25 mouse cellular contexts compared by ENCODE assay signal in the genomic region with DNA sequence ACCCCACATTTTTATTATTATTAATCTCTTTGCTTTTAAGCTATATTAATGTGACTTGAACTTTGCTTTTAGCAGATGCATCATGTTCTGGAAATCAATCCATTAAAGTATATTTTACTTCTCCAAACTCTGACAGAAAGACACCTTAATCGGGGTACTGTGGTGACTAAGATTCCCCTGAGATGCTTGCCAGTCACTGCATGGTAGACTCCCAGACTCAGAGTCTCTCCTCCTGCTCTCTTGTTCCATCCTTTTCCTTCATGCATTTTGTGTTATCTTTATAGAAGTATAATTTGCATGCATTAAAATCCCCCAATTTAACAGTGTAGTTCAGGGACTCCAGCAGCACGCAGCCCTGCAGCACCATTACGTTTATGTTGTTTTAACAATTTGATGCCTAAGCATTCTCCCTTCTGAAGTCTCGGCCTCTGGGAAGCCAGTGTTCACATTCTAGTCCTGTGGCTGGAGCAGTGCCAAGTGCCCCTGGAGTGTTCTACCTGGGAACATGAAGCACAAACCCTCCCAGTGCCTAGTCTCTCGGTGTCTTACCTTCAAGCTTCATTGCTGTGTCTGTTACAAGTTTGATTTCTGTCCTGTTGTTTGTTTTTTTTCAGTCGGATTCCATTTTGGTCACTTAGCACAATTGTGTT.
A peak's percentile ranks its signal among the peaks of the same experiment; 100 is the strongest.
DNase-seq lines count a peak whose midpoint lies in the region; ATAC-seq and TF ChIP-seq lines count a peak whose summit lies in the region.
"Had no signal": no experiment of that assay in that cellular context is flagged by ENCODE, and none has a peak within 500 bp of the region (broad histone marks: within the 10 kb centered on the region; RNA-seq: fewer than 3 reads in every experiment).

No protein-coding gene starts in this region.

- no peaks in the 10 kb centered on the region for H3K27me3 ChIP-seq in kidney, postnatal 0 days (ENCODE audit: insufficient read depth, low read length)
- H3K27me3 ChIP-seq: embryonic facial prominence, embryonic 13.5 days; heart, embryonic 13.5 days; hindbrain, embryonic 12.5 days; hindbrain, embryonic 15.5 days had no signal

- no peak for TF ChIP-seq CTCF in kidney, postnatal 0 days (IDR thresholded peaks at IDR 0.05; ENCODE audit: low read depth)
- no peak for TF ChIP-seq CTCF in brain, embryonic 14.5 days (IDR thresholded peaks at IDR 0.05; ENCODE audit: borderline replicate concordance, extremely low read depth, insufficient read depth, insufficient read length)

- no peak overlapping the region for H3K4me3 ChIP-seq in kidney, postnatal 0 days (replicated peaks; ENCODE audit: low read depth, low read length)
- H3K4me3 ChIP-seq: embryonic facial prominence, embryonic 10.5 days; embryonic facial prominence, embryonic 13.5 days; erythroblast, embryonic 14.5 days; heart, adult 2 months; heart, embryonic 10.5 days; heart, embryonic 13.5 days; hindbrain, embryonic 12.5 days; hindbrain, embryonic 15.5 days had no signal

- no peak for ATAC-seq in kidney, postnatal 0 days (replicated peaks; ENCODE audit: low FRiP score, low read depth)
- ATAC-seq: activated CD4-positive, CD25-positive, alpha-beta regulatory T cell, adult 4 months; forebrain, embryonic 14.5 days; intestine, postnatal 0 days had no signal

- DNase-seq in cerebellum, adult 11 months = peak; percentile 35
- no peak for DNase-seq in cerebellum, adult 8-10 months
- peak; percentile 30 to 36 for DNase-seq in cerebellum, postnatal 36 days
- DNase-seq in cerebellum, adult 11-12 months = no peak
- peak; percentile 1 for DNase-seq in kidney, postnatal 0 days (ENCODE audit: low spot score)
- DNase-seq in kidney, adult 8-10 months = no peak
- DNase-seq in brain, embryonic 14.5 days (ENCODE audit: low read depth) = peak; percentile 40
- DNase-seq: adrenal gland, adult 8-10 months; adrenal gland, postnatal 25 days; embryo, embryonic 11 days; gastrocnemius, postnatal 10 days; gastrocnemius, postnatal 36 days; heart, adult 2 months; heart, postnatal 14 days; heart, postnatal 4 days had no signal

- no peaks in the 10 kb centered on the region for H3K36me3 ChIP-seq in kidney, postnatal 0 days (ENCODE audit: insufficient read depth, low read length)
- H3K36me3 ChIP-seq: embryonic facial prominence, embryonic 10.5 days; embryonic facial prominence, embryonic 13.5 days; heart, embryonic 10.5 days; heart, embryonic 13.5 days; hindbrain, embryonic 12.5 days; hindbrain, embryonic 15.5 days had no signal

- WGBS in kidney, postnatal 0 days = 40% methylated on average over 6 of the region's 6 CpGs

- H3K9ac ChIP-seq in kidney, postnatal 0 days (ENCODE audit: low read depth, low read length) = no peak overlapping the region
- H3K9ac ChIP-seq: embryonic facial prominence, embryonic 13.5 days; heart, embryonic 13.5 days; hindbrain, embryonic 12.5 days; hindbrain, embryonic 15.5 days had no signal

- no peak overlapping the region for H3K4me2 ChIP-seq in kidney, postnatal 0 days (ENCODE audit: low read length)
- H3K4me2 ChIP-seq: embryonic facial prominence, embryonic 13.5 days; heart, embryonic 13.5 days; hindbrain, embryonic 12.5 days; hindbrain, embryonic 15.5 days had no signal

- H3K27ac ChIP-seq in kidney, postnatal 0 days = no peak overlapping the region
- H3K27ac ChIP-seq: embryonic facial prominence, embryonic 10.5 days; embryonic facial prominence, embryonic 13.5 days; heart, adult 2 months; heart, embryonic 10.5 days; heart, embryonic 13.5 days; hindbrain, embryonic 12.5 days; hindbrain, embryonic 15.5 days had no signal

- H3K4me1 ChIP-seq in kidney, postnatal 0 days (replicated peaks; ENCODE audit: insufficient read depth, low read length) = no peaks in the 10 kb centered on the region
- H3K4me1 ChIP-seq: embryonic facial prominence, embryonic 10.5 days; embryonic facial prominence, embryonic 13.5 days; heart, embryonic 10.5 days; heart, embryonic 13.5 days; hindbrain, embryonic 15.5 days had no signal

- TF ChIP-seq POLR2A in brain, embryonic 14.5 days (IDR thresholded peaks at IDR 0.05; ENCODE audit: borderline replicate concordance, extremely low read depth, insufficient read depth, insufficient read length, poor library complexity, severe bottlenecking) = no peak

- H3K9me3 ChIP-seq in kidney, postnatal 0 days (replicated peaks; ENCODE audit: low read length) = no peaks in the 10 kb centered on the region
- H3K9me3 ChIP-seq: embryonic facial prominence, embryonic 10.5 days; embryonic facial prominence, embryonic 13.5 days; heart, embryonic 10.5 days; heart, embryonic 13.5 days; hindbrain, embryonic 12.5 days; hindbrain, embryonic 15.5 days had no signal

Comparison
In these comparisons a context has a peak if more than half of its experiments do, and no peak if none do; other contexts are left out.
1. DNase-seq: peak in cerebellum, adult 11 months (single experiment), cerebellum, postnatal 36 days (2 of 2), kidney, postnatal 0 days (single experiment) and brain, embryonic 14.5 days (single experiment); none in cerebellum, adult 8-10 months (single experiment), cerebellum, adult 11-12 months (single experiment) and kidney, adult 8-10 months (0 of 2).